Mouse (Mus musculus): ENCODE measurements around the gene Nsg2. TPM values are rescaled to one million over a fixed set of nuclear protein-coding genes. Genes with fewer than 3 reads are reported as not detected.
A peak's percentile ranks its signal among the peaks of the same experiment; 100 is the strongest.

The Nsg2 gene
- polyA plus RNA-seq, 1 experiment from 2014 or later: 16.1 TPM

DNA sequence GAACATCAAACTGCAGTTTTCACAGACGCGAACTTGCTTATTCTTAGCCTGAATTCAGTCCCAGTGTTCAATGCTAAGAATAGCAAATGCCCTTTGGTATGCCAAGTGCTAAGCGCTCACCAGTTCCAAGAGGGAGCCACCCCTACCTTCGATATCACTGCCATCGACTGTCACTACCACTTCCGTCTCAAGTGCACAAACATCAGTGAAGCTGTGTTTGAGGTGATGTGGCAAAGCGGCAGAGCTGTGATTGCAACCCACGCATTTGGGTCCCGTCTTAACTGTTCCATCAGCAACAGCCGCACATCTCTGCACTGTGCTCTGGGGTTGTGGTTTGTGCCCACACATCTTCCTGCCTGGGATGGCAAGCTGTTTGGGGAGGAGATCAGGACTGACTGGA, 61.6 kb downstream of the Nsg2 start:
- Histone ChIP-seq H3K4me3 (no peak overlapping the region), H3K4me1 (peaks cover 46% of the 10 kb centered on the region), H3K27me3 (ENCODE audit: poor library complexity, severe bottlenecking) (peaks cover 9% of the 10 kb centered on the region; the same call in 1 of the 2 replicates), H3K9me3 (no peaks in the 10 kb centered on the region), H3K36me3 (replicated peaks) (peaks cover 3% of the 10 kb centered on the region; the same call in 1 of the 2 replicates), H3K27ac (no peak overlapping the region)
- WGBS: 94% methylated on average over 10 of the region's 10 CpGs
- no peak for DNase-seq (ENCODE audit: extremely low spot score, low spot score)

- Histone ChIP-seq H3K27ac (peak overlapping the region; percentile 64), H3K4me1 (peaks cover 39% of the 10 kb centered on the region), H3K36me3 (replicated peaks) (no peaks in the 10 kb centered on the region), H3K4me3 (no peak overlapping the region), H3K27me3 (ENCODE audit: poor library complexity, severe bottlenecking) (peaks cover 9% of the 10 kb centered on the region; the same call in 1 of the 2 replicates), H3K9me3 (no peaks in the 10 kb centered on the region)
- 6% methylated on average over 10 of the region's 10 CpGs for WGBS
- DNase-seq (ENCODE audit: extremely low spot score, low spot score): no peak
Measured at GRCm38 (mm10) chr11:32063775-32064510, 63.7 kb downstream of the Nsg2 start.

GRCm38 (mm10) chr11:32064511-32064862, 64.2 kb downstream of the Nsg2 start:
- no peak for DNase-seq (ENCODE audit: extremely low spot score, low spot score)
- 11% methylated on average over 5 of the region's 5 CpGs for WGBS

GRCm38 (mm10) chr11:32068736-32069490, 68.7 kb downstream of the Nsg2 start:
- no peaks in the 10 kb centered on the region for H3K9me3 ChIP-seq

More at GRCm38 (mm10) chr11:32064511-32064862, 64.2 kb downstream of the Nsg2 start:
- Histone ChIP-seq H3K27me3 (ENCODE audit: poor library complexity, severe bottlenecking) (peaks cover 9% of the 10 kb centered on the region; the same call in 1 of the 2 replicates), H3K9me3 (no peaks in the 10 kb centered on the region), H3K4me1 (peaks cover 44% of the 10 kb centered on the region), H3K4me3 (no peak overlapping the region), H3K27ac (peak overlapping the region; percentile 64; the same call in 1 of the 2 replicates), H3K36me3 (replicated peaks) (no peaks in the 10 kb centered on the region)

GRCm38 (mm10) chr11:32075163-32075562, 74.9 kb downstream of the Nsg2 start:
- Histone ChIP-seq H3K27ac (no peak overlapping the region), H3K36me3 (replicated peaks) (no peaks in the 10 kb centered on the region), H3K27me3 (ENCODE audit: poor library complexity, severe bottlenecking) (0 out of 2 replicates have a peak, but pooled peaks cover 6% of the 10 kb centered on the region), H3K4me3 (no peak overlapping the region), H3K4me1 (peaks cover 12% of the 10 kb centered on the region), H3K9me3 (no peaks in the 10 kb centered on the region)
- WGBS: 92% methylated on average over 2 of the region's 2 CpGs
- DNase-seq (ENCODE audit: extremely low spot score, low spot score): no peak

More at GRCm38 (mm10) chr11:32068736-32069490, 68.7 kb downstream of the Nsg2 start:
- Histone ChIP-seq H3K4me1 (peaks cover 34% of the 10 kb centered on the region), H3K36me3 (replicated peaks) (no peaks in the 10 kb centered on the region), H3K4me3 (no peak overlapping the region), H3K27me3 (ENCODE audit: poor library complexity, severe bottlenecking) (peaks cover 14% of the 10 kb centered on the region; the same call in 1 of the 2 replicates), H3K27ac (no peak overlapping the region)
- DNase-seq (ENCODE audit: extremely low spot score, low spot score): no peak
- 82% methylated on average over 12 of the region's 12 CpGs for WGBS

DNA sequence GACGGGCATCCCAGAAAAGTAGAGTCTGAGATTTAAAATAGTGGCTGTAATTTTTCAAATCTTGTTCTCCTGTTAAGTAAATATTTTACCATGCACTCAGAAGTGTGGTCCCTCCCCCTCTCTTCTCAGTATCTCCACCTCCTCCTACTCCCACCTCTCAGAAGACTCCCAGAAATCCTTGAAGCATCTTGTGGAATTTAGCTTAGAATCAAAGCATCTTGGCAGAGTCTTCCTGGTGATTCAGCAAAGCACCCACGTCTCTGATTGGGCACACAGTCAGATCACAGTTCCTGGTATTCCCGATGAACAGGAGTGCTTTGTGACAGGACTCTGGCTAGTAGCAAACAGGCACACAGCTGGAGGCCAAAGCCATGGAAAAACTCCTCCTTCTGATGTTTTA, 83.2 kb downstream of the Nsg2 start:
- 65% methylated on average over 3 of the region's 3 CpGs for WGBS
- H3K9me3 ChIP-seq: no peaks in the 10 kb centered on the region
- no peaks in the 10 kb centered on the region for H3K36me3 ChIP-seq (replicated peaks)
- no peaks in the 10 kb centered on the region for H3K27me3 ChIP-seq (ENCODE audit: poor library complexity, severe bottlenecking)
- H3K27ac ChIP-seq: no peak overlapping the region
- DNase-seq (ENCODE audit: extremely low spot score, low spot score): no peak
- no peak overlapping the region for H3K4me3 ChIP-seq
- peaks cover 21% of the 10 kb centered on the region for H3K4me1 ChIP-seq

GRCm38 (mm10) chr11:32086525-32086924, 86.3 kb downstream of the Nsg2 start:
- H3K9me3 ChIP-seq: no peaks in the 10 kb centered on the region
- DNase-seq (ENCODE audit: extremely low spot score, low spot score): no peak
- H3K36me3 ChIP-seq (replicated peaks): no peaks in the 10 kb centered on the region
- H3K27ac ChIP-seq: peak overlapping the region; percentile 77
- H3K27me3 ChIP-seq (ENCODE audit: poor library complexity, severe bottlenecking): no peaks in the 10 kb centered on the region
- no peak overlapping the region for H3K4me3 ChIP-seq
- WGBS: 74% methylated on average over 1 of the region's 1 CpGs
- H3K4me1 ChIP-seq: peaks cover 28% of the 10 kb centered on the region

- Histone ChIP-seq H3K27ac (peak overlapping the region; percentile 77), H3K27me3 (ENCODE audit: poor library complexity, severe bottlenecking) (no peaks in the 10 kb centered on the region), H3K4me3 (no peak overlapping the region), H3K4me1 (peaks cover 33% of the 10 kb centered on the region), H3K36me3 (replicated peaks) (no peaks in the 10 kb centered on the region), H3K9me3 (no peaks in the 10 kb centered on the region)
- peak; percentile 73 for DNase-seq (ENCODE audit: extremely low spot score, low spot score)
- WGBS: 8% methylated on average over 2 of the region's 2 CpGs
Measured at GRCm38 (mm10) chr11:32087376-32087775, 87.1 kb downstream of the Nsg2 start.

DNA sequence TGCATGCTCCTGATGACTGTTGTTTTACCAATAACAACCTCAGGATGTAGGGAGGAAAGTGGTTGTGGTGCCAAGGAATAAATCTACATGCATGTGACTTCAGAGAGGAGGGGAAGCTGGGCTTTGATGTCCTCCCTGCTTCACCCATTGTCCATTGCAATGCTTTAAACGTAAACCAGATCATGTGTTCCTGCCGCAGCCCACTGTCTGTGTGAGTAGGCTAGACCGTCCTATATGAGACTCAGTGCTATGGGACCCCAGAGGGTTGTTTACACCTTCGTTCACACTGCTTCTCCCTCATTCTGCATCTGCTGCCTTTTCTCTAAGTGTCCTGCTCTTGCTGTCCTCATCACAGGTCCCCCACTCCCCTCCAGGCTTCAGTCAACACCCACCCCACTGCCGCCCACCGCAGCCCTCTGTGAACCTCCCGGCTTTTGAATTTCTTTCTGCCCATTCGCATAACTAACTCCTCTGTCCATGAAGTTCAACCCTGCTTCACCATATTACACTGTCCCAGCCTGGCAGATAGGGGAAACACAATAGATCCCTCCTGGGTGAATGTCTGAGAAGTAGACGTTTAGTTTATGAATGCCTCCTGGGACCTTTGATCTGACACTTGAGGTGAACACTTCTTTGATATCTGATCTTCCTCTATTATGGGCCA, 87.6 kb downstream of the Nsg2 start:
- Histone ChIP-seq H3K9me3 (no peaks in the 10 kb centered on the region), H3K36me3 (replicated peaks) (no peaks in the 10 kb centered on the region), H3K4me1 (peaks cover 33% of the 10 kb centered on the region), H3K27me3 (ENCODE audit: poor library complexity, severe bottlenecking) (no peaks in the 10 kb centered on the region), H3K4me3 (no peak overlapping the region), H3K27ac (peak overlapping the region; percentile 58; the same call in 1 of the 2 replicates)
- WGBS: 79% methylated on average over 9 of the region's 9 CpGs
- no peak for DNase-seq (ENCODE audit: extremely low spot score, low spot score)

DNA sequence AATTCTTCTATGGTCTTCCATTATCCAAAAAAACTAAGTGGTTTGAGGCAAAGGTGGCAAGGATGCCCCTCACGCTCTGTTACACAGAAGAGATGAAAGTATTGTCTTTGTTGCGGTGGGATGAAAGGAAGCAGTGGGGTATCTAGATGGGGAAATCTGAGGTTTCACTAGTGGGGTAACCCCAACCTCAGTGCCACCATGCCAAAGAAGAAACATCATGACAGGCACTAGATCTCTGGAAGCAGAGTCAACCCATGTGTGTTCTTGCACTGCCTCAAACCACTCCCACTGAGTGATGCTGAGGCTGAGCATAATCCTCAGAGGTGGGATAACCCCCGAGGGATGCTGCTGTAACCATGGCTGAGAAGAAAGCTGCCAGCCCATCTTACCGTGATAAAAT, 95.5 kb downstream of the Nsg2 start:
- 77% methylated on average over 4 of the region's 4 CpGs for WGBS

DNA sequence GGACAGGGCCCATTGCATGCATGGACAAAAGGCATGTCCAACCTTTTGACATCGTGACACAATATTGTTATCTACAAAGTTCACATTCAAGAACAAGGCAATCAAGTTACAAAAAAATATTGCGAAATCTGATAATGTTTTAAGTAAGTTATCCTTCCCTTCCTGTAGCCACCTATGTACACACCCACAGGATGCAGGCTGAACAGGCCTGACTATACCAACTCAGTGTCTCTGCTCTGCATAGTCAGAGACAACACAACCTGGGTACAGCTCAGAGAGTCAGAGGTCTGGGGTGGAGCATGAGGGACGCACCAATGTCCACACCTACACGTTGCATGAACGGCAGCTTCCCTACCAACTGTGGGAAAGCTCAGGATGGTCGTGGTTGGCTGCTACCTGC, 96.1 kb downstream of the Nsg2 start:
- no peaks in the 10 kb centered on the region for H3K9me3 ChIP-seq
- H3K27me3 ChIP-seq (ENCODE audit: poor library complexity, severe bottlenecking): peaks cover 9% of the 10 kb centered on the region; the same call in 1 of the 2 replicates
- DNase-seq (ENCODE audit: extremely low spot score, low spot score): no peak
- no peak overlapping the region for H3K27ac ChIP-seq
- WGBS: 89% methylated on average over 6 of the region's 6 CpGs
- H3K4me3 ChIP-seq: no peak overlapping the region
- no peaks in the 10 kb centered on the region for H3K36me3 ChIP-seq (replicated peaks)
- peaks cover 8% of the 10 kb centered on the region for H3K4me1 ChIP-seq

More for the DNA sequence above, 95.5 kb downstream of the Nsg2 start:
- no peaks in the 10 kb centered on the region for H3K9me3 ChIP-seq
- peaks cover 6% of the 10 kb centered on the region for H3K4me1 ChIP-seq
- H3K4me3 ChIP-seq: no peak overlapping the region
- H3K27me3 ChIP-seq (ENCODE audit: poor library complexity, severe bottlenecking): peaks cover 4% of the 10 kb centered on the region; the same call in 1 of the 2 replicates
- no peaks in the 10 kb centered on the region for H3K36me3 ChIP-seq (replicated peaks)
- no peak overlapping the region for H3K27ac ChIP-seq
- DNase-seq (ENCODE audit: extremely low spot score, low spot score): no peak

DNA sequence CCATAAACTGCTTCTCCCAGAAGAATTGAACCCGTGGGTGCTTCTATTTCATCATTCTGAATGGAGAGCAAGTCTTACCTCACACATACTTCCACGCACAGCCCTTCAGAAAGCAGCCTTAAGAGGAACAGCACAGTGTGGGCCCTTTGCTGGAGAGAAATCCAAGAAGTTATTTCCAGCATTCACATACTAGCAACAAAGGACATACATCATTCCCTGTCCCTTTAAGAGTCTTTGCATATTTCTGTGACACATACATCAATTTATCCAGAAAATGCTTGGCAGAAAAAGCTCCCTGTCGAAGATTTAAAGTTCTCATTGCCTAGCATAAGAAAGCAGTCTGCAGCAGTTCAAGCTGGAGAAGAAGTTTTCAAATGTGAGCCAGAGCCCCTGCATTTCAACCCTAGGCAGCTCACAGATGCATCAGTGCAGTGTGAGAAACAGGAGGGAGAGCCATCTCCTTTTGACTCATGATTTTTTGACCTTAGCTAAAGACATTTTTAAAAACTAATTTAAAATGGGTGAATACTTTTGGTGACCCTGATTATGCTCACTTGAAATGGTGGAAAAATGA, 100.9 kb downstream of the Nsg2 start:
- Histone ChIP-seq H3K9me3 (no peaks in the 10 kb centered on the region), H3K36me3 (replicated peaks) (no peaks in the 10 kb centered on the region), H3K27me3 (ENCODE audit: poor library complexity, severe bottlenecking) (peaks cover 22% of the 10 kb centered on the region), H3K4me1 (peaks cover 30% of the 10 kb centered on the region), H3K27ac (no peak overlapping the region), H3K4me3 (no peak overlapping the region)
- WGBS: 73% methylated on average over 3 of the region's 3 CpGs
- DNase-seq (ENCODE audit: extremely low spot score, low spot score): no peak
